In the genomic region with DNA sequence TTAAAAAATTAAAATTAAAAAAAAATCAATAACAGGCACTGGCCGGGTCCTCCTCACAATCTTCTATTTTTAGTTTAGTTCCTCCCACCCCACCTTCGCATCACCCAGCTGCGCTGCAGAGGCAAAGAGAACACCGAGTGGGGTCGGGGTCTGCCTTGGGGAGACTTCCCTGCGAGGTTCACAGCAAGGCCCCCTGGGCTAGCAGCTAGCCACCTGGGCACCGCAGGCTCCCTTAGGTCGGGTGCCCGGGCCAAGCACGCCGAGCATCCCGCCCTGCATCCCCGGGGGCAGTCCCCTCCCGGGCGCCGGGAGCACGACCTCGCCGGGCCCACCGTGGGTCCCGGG, we compare ENCODE assay signal across 8 mouse cellular contexts. TPM values are rescaled to one million over a fixed set of nuclear protein-coding genes. Genes with fewer than 3 reads are reported as not detected.
DNase-seq lines count a peak whose midpoint lies in the region; ATAC-seq and TF ChIP-seq lines count a peak whose summit lies in the region.

No protein-coding gene starts in this region.

- H3K4me1 ChIP-seq in heart, embryonic 12.5 days (replicated peaks): peaks cover 38% of the 10 kb centered on the region
- peaks cover 42% of the 10 kb centered on the region for H3K4me1 ChIP-seq in hindbrain, embryonic 15.5 days (replicated peaks)
- H3K4me1 ChIP-seq in midbrain, postnatal 0 days (ENCODE audit: insufficient read depth, low read length): peaks cover 8% of the 10 kb centered on the region

- peak overlapping the region; percentile 81 for H3K27ac ChIP-seq in heart, embryonic 12.5 days (ENCODE audit: poor library complexity, severe bottlenecking)
- peak overlapping the region; percentile 92 for H3K27ac ChIP-seq in hindbrain, embryonic 15.5 days (replicated peaks)
- H3K27ac ChIP-seq in midbrain, postnatal 0 days (ENCODE audit: low read depth, low read length): peak overlapping the region; percentile 81

- intact Hi-C loops in heart, postnatal 14 days (cut with DNase I): loop anchor here (2.0 kb wide), 1 partner anchor 58 kb away; no protein-coding TSS in a partner anchor

- H3K36me3 ChIP-seq in heart, embryonic 12.5 days: no peaks in the 10 kb centered on the region
- 0 out of 2 replicates have a peak, but pooled peaks cover 3% of the 10 kb centered on the region for H3K36me3 ChIP-seq in hindbrain, embryonic 15.5 days
- H3K36me3 ChIP-seq in midbrain, postnatal 0 days (ENCODE audit: insufficient read depth, low read length): peaks cover under 1% of the 10 kb centered on the region; the same call in 1 of the 2 replicates

- no peaks in the 10 kb centered on the region for H3K9me3 ChIP-seq in heart, embryonic 12.5 days (replicated peaks)
- no peaks in the 10 kb centered on the region for H3K9me3 ChIP-seq in hindbrain, embryonic 15.5 days
- H3K9me3 ChIP-seq in midbrain, postnatal 0 days (ENCODE audit: low read length): no peaks in the 10 kb centered on the region

- H3K4me3 ChIP-seq in heart, embryonic 12.5 days: peak overlapping the region; percentile 82
- H3K4me3 ChIP-seq in hindbrain, embryonic 15.5 days: peak overlapping the region; percentile 77
- H3K4me3 ChIP-seq in midbrain, postnatal 0 days (ENCODE audit: low read depth, low read length): peak overlapping the region; percentile 83

- no peak for DNase-seq in heart, postnatal 14 days
- peak; percentile 10 to 11 for DNase-seq in thymus, adult 18-20 months
- no peak for DNase-seq in thymus, postnatal 0 days (ENCODE audit: low spot score)
- DNase-seq in midbrain, postnatal 0 days (ENCODE audit: low spot score): no peak
- no peak for DNase-seq in urinary bladder, adult 2 months (ENCODE audit: low spot score)
- no peak for DNase-seq in adrenal gland, postnatal 14 days

- no peaks in the 10 kb centered on the region for H3K27me3 ChIP-seq in heart, embryonic 12.5 days (replicated peaks)
- H3K27me3 ChIP-seq in hindbrain, embryonic 15.5 days: no peaks in the 10 kb centered on the region
- H3K27me3 ChIP-seq in midbrain, postnatal 0 days (ENCODE audit: insufficient read depth, low read length): no peaks in the 10 kb centered on the region

- no peak for ATAC-seq in heart, embryonic 12.5 days (ENCODE audit: insufficient number of reproducible peaks, low FRiP score)
- ATAC-seq in hindbrain, embryonic 15.5 days (ENCODE audit: low FRiP score, low read depth): peak; percentile 31
- ATAC-seq in midbrain, postnatal 0 days (ENCODE audit: low FRiP score): peak; percentile 53

- no peak for TF ChIP-seq CTCF in midbrain, postnatal 0 days (IDR thresholded peaks at IDR 0.05)

- H3K4me2 ChIP-seq in heart, embryonic 12.5 days: peak overlapping the region; percentile 88
- H3K4me2 ChIP-seq in hindbrain, embryonic 15.5 days: peak overlapping the region; percentile 90
- H3K4me2 ChIP-seq in midbrain, postnatal 0 days (ENCODE audit: low read depth, low read length, poor library complexity, severe bottlenecking): peak overlapping the region; percentile 96

- H3K9ac ChIP-seq in heart, embryonic 12.5 days: peak overlapping the region; percentile 88
- H3K9ac ChIP-seq in hindbrain, embryonic 15.5 days: peak overlapping the region; percentile 88
- H3K9ac ChIP-seq in midbrain, postnatal 0 days (replicated peaks; ENCODE audit: low read length, poor library complexity, severe bottlenecking): peak overlapping the region; percentile 90

- under 1% methylated on average over 18 of the region's 21 CpGs for WGBS in heart, embryonic 12.5 days
- WGBS in hindbrain, embryonic 15.5 days: 0% methylated on average over 18 of the region's 21 CpGs
- WGBS in midbrain, postnatal 0 days: 0% methylated on average over 14 of the region's 21 CpGs

RNA-seq across cellular contexts. Expression of a gene that starts 15.1 kb away (rescaled TPM):
- polyA plus RNA-seq in heart, embryonic 12.5 days (2016; fragmentation: Nextera tagmentation; extraction: Ambion mirVana): 14.8 TPM in 2 replicates
- 10 to 100 TPM; 14.0 to 14.5 TPM for total RNA-seq in heart, postnatal 14 days (2021)
- 10.4 and 11.8 TPM in 2 replicates for polyA plus RNA-seq in thymus, postnatal 0 days (2015; fragmentation: Nextera tagmentation; extraction: Ambion mirVana)
- 15.3 and 17.6 TPM in 2 replicates for polyA plus RNA-seq in hindbrain, embryonic 15.5 days (2015; fragmentation: Nextera tagmentation; extraction: Ambion mirVana)
- total RNA-seq in midbrain, postnatal 0 days (2014; rRNA removed): 20.0 and 21.6 TPM in 2 replicates
- polyA plus RNA-seq in midbrain, postnatal 0 days (2015; fragmentation: Nextera tagmentation; extraction: Ambion mirVana): 11.6 and 17.8 TPM in 2 replicates
- 8.8 and 11.0 TPM in 2 replicates for polyA plus RNA-seq in urinary bladder, adult 2 months (2012; rRNA removed)
- total RNA-seq in adrenal gland, postnatal 14 days (2021): 6.1 and 9.1 TPM in 2 replicates

Comparison
In these comparisons a context has a peak if more than half of its experiments do, and no peak if none do; other contexts are left out.
1. DNase-seq: peak in thymus, adult 18-20 months (2 of 2); none in heart, postnatal 14 days (0 of 2), thymus, postnatal 0 days (single experiment), midbrain, postnatal 0 days (single experiment), urinary bladder, adult 2 months (single experiment) and adrenal gland, postnatal 14 days (single experiment).
2. Peak in every context shown above with its lines, with median percentiles within 50 percentile points of each other: H3K27ac ChIP-seq, H3K4me2 ChIP-seq, H3K4me3 ChIP-seq and H3K9ac ChIP-seq.